Mouse (Mus musculus) frontal cortex, adult (tissue): ENCODE data around the gene Fbxw5.

Experiments used
- ATAC-seq: cut with Nextera tagmentation; 2 replicates; pipeline ENCODE4 v1.9.2; 2017; ENCODE audit warnings: mild to moderate bottlenecking, moderate library complexity, mixed read lengths; ENCODE audit not compliant: low TSS enrichment

The Fbxw5 gene

DNA sequence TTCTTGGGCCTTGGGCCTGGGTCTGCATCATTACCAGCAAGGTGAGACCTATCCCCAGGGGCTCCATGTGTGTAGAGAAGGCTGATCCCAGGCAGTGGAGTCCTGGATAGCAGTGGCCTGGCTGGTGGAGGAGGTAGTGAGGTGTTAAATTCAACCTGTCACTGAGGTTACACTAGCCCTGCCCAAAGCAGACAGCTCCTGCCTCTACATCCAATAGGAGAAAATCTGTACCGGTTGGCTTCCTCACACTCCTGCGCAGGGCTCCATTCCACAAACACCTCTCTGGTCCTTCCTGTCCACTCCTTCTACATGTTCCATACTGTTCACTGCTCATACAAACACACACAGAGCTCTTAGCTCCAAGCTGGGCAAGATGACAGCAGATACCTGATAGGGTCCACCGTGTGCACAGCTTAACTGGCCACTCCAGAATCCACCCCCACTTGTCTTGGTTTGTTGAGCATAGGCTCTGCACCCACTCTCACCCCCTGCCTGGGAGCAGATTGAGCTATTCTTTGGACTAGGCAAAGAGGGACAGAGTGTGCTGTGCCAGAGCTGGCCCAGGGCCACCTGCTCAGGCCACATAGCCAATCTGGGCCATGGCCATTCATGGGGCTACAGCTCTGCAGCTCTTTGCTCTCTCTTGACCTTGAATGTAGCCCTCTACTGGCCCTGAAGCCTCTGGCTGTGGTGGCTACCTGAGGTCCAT, 22.4 kb upstream of the Fbxw5 start:
- ATAC-seq = peak; percentile 56; the same call in 1 of the 2 replicates

DNA sequence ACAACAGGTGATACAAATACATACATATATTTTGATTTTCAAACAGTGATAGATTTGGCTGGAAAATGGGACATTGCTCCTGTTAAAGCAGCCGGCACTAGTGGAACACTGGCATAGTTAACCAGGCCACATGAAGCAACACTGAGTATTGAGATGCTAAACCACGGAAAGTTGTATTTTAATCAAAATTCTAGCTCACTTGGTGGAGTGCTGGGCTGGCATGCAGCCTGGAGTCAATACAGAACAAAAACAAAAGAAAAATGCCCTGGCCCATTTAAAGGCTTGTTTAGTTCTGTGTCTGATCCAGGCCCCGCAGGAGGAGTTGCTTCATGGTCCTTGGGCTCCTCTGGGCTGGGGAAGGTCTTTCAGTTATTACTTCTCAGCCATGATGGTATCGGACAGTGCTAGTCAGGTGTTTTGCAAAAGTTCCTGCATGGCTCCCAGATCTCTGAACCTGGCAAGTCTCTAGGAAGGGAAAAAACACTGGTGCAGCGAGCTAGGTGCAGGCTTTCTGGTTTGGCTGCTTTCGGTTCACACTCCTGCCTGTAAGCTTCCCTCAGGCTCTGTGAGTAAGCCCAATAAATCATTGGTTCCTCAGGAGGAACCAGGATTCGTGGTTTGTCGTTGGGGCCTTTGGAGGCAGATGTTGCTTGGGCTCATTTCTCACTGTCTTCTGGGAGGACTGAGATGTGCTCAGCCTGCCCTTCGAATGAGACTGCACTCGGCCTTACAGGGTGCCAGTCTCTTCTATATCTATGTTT, 20.8 kb upstream of the Fbxw5 start:
- 0 out of 2 replicates have a peak, but pooled peaks have one; percentile 7 for ATAC-seq

DNA sequence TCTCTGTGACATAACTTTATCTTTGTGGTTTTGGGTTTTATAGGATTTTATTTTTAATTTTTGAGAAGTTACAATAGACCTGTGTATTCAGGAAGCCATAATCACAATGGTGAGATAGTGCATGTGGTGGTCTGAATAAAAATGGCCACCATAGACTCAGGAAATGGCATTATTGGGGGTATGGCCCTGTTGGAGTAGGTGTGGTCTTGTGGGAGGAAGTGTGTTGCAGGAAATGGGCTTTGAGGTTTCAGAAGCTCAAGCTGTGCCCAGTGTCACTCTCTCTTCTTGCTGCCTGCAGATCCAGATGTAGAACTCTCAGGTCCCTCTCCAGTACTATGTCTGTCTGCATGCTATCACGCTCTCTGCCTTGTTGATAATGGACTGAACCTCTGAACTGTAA, 20.0 kb upstream of the Fbxw5 start:
- no peak for ATAC-seq

DNA sequence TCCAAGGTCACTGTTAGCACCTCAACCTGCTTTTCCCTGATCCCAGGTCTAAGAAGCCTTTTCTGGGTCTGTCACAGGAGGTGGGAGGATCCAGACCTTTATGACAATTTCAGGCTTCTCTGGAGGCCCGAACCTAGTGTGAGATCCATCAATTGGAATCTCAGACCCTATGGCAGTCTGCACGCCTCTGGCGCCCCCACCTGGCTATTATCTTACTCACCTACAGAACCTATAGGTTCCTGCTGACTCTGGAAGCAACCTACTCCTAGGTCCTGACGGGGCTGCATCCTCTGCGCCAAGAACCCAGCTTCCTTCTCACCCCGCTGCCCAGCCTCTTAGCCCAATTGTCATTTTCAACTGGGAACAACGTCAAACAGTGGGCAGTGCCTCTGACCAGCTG, 17.6 kb upstream of the Fbxw5 start:
- peak; percentile 45; the same call in 1 of the 2 replicates for ATAC-seq

DNA sequence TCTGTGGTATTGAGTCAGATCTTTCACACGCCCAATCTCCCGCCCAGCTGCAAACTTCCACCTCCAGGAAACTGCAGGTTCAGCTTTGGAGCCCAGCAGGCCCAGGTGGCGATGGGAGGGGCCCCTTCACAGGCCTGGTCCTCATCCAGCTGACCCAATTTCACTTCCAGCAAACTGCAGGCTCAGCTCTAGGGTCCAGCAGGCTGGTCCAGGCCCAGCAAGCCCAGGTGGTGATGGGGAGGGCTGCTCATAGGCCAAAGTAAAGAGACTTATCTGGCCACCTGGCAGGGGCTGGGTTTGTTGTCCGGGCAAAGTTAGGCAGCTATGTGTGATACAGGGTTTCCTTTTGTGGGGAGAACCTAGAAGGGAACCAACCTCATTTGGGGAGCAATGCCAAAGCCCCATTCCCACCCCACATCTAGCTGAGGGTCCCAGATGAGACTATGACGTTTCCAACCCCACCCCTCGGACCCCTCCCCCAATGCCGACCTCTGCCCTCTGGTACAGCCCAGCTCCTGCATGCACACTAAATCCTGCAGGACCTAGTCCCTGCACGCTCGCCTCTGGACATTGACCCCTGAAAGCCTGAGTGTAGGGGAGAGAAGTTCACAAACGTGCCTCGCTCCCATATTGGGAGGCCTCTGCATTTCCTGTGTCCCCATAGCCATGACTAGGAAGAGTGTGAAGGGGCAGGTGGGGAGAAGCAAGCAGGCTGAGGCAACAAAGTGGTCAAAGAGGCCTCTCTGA, 15.5 kb upstream of the Fbxw5 start:
- ATAC-seq = no peak

DNA sequence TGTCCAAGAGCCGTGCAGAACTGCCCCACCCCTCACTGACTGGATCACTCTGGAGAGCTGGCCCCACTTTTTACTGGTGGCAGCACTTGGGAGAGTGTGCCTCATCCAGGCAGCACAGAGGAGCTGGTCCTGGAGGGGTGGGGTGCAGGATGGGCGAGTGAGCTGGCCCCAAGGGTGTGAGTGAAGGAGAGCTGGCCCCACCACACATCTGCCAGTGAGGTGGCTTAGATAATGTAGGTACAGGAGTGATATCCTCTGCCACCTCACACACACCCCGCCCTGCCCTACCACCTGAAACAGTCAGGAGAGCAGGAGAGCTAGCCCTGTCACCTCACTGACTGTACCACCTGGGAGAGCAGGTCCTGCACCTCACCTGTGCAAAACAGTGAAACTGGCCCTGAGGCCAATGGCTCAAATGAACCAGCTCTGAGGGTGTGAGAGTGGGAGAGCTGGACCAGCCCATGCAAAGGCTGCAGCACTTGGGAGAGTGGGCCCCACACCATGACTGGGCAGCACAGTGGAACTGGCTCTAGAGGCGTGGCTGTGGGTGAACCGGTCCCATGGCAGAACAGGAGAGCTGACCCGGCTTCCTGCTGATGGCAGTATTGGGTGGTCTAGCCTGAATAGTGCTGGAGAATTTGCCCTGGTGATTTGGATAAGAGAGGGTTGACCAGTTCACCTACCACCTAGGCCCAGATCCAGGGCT, 12.4 kb upstream of the Fbxw5 start:
- ATAC-seq = no peak

DNA sequence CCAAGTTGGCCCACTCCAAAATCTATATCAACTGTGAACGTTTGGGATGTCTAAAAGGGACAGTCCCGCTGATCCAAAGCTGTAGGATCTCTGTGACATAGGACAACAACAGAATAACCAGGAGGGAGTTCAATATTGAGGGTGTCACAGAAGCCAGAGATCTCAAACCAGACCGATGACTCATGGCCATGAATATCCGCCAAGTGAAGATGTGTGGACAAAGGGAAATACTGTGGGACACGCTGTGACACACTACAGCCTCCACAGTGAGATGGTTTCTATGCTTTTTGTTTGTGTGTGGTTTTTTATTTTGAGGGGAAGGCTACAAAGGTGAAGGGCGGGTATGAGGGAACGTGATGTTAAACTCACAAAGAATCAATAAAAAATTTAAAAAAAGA, 11.9 kb upstream of the Fbxw5 start:
- ATAC-seq = no peak

DNA sequence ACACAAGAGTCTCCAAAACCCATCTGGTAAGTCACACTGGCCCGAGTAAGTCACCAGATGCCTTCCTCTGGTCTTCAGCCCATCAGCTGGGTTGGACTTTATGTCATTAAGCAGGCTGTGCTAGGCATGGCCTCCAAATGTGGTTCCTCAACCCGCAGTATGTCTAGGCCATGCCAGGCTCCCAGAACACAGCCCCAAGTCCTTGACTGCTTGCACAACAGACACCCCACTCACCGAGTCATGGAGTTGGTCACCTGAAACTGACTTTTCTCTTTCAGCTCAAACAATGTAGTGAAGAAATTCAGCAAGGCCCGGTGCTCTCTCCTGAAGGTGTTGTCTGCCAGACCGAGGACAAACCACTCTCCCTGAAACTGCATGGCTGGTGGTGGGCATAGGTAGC, 7.6 kb upstream of the Fbxw5 start:
- no peak for ATAC-seq

DNA sequence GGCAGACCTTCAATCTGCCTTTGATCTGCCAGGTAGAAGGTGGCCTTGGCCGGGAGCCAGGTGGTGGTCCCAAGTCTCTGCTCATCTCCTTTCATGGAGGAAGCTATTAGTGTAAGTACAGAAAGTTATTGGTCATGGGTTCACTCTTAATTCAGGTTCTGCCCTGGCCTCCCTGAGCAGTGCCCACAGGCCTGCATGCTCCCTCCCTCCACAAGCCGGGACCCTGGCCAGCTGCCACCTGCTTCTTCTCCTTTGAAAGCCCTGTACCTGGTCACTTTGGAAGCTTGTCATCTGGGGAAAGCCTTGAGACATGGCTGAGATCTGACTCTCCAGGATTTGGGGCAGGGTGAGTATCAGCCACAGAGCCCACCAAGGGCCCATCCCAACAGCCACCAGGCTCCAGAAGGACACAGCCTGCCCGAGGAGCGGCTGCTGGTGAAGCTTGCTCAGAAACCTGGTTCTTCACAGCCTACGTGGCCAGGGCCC, 7.0 kb upstream of the Fbxw5 start, which contains the start of gene Lcn12:
Lcn12 (minus strand) TSS at position 436 of the 486 bp plus-strand sequence.
- ATAC-seq = no peak

DNA sequence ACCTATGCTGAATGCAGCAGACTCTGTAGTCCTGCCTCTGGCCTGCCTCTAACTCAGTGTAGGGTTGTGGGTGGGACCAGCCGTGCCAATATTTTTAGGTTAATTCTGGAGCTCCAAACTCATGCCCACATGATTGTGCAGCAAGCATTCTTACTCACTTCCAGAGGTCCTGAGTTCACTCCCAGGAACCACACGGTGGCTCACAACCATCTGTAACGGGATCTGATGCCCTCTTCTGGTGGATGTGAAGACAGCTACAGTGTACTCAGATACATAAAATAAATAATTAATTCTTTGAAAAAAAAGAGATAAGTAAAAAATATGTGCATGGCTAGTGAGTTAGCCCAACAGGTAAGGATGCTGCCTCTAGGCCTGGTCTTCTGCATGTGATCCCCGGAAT, 4.1 kb upstream of the Fbxw5 start:
- no peak for ATAC-seq

DNA sequence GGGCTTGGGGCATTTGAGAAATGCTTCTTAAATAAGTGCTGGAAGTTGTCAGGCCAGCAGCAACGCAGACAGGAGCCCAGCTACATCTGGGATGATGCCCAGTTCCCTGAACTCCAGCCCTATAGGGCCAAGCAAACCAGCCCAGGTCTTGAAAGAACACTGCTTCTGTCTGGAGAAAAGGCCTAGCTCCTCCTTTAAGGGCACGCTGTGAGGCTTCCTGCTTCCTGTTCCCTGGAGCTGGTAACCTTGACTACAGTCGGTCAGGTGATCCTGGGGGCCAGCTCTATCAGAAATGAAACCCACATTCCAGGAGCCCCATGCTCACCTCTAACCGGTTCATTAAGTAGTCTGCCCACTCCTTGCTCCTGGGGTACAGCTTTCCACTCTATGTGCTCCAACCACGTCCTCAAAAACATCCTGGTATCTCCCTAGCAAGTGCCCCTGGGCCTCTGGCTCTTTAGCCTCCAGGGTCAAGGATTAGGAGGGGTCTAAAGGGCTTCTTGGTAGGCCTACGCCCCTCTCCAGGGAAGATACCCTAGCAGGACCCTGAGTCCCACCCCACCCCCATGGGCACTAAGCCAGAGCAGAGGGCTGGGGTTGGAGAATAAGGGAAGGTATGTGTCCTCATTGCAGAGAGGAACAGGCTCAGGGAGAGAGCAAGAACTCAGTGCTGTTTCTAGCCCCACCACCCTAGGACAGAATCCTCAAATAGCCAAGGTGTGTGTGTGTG, 2.5 kb upstream of the Fbxw5 start:
- no peak for ATAC-seq

DNA sequence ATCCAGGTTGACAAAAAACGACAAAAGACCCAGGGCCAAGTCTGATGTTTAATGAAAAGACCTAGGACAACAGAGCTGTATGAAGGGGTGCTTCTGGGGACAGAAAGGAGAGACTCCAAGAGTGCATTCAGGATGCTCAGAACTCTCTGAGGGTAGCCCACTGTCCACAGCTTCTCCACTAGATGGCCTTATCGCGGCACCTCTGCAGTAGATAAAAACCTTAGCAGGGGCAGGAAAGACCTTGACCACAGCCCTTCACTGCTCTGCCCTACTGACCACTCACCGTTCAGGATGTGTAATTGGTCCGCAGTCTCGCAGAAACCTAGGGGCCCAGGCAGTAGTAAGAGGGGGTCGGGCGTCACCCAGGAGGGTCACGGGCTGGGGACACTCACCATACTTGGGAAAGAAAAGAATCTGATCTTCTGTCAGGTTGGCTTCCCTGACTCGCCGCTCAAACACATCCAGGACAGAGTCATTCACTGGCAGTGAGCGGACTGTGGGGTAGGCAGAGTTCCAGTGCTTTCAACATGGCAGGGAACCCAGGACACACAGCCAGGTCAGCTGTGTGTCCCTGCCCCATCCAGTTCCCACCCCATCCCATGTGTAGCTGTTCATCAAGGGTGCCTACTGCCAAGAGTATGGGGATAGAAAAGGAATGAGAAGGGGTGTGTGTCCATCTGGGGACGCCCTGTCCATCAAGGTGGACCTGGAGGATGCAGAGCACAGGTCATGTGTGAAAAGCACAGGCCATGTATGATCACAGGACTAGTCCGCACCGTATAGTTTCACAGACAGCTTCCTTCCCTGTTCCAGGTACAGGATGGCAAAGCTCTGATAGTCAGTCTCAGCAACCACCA, 1.7 kb upstream of the Fbxw5 start:
- ATAC-seq = no peak

DNA sequence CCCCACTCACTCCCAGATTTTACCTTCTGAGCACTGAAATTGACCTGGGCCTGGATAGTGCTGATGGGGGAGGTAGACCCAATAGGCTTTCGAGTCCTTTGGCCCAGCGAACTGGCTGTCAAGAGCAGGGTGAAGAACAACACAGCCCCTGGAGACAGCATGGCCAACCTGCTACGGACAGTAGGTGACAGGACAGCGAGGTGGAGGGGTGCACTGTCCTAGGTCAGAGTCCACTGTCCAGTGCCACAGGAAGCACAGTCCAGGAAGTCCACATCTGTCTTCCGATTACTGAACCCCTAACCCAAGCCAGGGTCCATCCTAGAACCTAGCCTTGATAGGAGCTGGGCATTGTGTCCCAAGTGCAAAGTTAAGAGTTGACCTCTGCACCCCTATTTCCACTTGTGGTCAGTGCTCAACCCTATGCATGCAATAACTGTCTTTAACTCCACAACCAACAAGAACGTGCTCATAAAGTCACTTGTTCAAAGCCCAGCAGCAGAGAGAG, 427 bp upstream of the Fbxw5 start:
- ATAC-seq = no peak

DNA sequence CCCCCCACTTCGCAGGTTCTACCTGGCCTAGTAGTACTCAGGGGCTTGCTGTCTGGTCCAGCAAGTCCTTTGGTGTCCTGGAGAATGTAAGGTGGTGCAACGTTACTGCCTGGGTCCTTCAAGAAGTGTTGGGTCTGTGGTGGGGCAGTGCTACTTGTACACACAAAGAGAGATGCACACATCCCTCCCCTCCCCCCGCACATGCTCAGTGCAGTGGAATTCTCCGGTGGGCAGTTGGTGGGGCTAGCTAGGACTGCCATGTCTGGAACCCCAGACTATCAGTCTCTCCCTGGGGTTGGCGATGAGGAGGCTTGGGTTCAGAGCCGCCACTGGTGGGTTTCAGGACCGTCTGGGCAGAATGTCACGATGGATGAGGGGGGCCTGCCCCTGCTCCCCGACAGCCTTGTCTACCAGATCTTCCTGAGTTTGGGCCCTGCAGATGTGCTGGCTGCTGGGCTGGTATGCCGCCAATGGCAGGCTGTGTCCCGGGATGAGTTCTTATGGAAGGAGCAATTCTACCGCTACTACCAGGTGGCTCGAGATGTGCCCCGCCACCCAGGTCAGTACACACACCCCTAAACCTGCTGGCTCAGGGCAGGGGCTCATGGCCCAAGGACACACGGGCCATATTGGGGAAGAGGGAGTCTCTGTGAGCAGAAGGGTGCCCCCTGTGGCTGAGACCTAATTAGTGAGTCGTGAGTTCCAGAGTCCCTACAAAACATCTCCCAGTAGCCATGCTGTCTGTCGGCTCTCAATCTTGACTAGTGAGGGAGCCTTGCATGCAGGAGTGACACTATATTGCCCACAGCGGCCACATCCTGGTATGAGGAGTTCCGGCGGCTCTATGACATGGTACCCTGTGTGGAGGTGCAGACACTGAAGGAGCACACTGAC, 1.3 kb downstream of the Fbxw5 start, which contains the start of gene C8g:
C8g (minus strand) TSS at position 127 of the 894 bp plus-strand sequence.
- no peak for ATAC-seq

DNA sequence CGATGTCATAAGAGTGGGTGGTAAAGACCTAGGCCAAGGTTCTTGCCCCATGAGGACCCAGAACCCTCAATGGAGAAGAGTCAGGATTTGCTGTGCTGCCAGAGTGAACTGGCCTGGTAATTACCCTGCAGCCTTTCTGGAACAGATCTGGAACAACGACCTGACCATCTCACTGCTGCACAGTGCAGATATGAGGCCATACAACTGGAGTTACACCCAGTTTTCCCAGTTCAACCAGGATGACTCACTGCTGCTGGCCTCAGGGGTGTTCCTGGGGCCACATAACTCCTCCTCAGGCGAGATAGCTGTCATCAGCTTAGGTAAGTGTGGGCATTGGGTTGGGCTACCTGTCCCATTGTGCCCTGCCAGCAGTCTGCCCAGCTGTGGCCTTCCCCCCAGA, 2.2 kb downstream of the Fbxw5 start:
- no peak for ATAC-seq

DNA sequence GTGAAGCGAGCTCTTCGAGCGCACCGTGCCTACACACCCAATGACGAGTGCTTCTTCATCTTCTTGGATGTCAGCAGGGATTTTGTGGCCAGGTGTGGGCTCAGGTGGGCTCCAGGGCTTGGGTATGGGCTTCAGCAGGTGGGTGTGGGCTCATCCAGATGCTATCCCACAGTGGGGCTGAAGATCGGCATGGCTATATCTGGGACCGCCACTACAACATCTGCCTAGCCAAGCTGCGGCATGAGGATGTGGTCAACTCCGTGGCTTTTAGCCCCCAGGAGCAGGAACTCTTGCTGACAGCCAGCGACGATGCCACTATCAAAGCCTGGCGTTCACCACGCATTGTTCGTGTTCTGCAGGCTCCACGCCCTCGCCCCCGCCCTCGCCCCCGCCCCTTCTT, 4.0 kb downstream of the Fbxw5 start:
- no peak for ATAC-seq

DNA sequence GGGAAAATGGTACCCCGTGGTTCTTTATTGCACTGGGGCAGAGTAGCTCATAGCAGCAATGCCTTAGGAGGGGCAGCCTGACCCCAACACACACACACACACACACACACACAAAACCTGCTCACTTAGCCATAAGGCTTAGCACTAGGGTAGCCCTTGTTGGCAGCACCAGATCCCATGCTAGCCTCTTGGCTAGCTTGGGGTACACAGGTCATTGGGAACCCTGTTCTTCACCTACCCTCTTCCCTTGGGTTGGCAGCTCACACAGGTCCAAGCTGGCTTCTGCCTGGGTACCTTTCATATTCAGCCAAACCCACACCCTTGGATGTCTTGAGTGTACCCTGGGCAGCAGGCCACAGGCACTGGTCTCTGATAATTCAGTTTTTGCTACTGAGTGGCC, 4.5 kb downstream of the Fbxw5 start:
- ATAC-seq = no peak

DNA sequence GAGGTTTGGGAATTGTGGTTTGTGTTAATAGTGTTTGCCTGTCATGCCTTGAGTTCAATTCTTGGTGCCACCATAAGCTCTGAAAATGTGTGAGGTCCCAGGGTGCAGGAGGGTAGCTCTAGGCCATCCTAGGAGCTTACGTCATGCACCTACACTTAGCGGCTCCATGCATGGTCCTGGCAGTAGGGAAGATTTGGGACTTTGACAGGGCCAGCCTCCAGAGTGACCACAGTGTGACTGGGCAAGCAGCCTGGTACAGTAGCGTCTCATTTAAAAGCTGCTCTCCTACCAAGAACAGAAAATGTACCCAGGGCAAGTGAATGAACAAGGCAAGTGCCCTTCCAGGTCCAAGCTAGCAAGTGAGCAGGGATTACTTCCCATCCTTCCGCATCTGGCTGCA, 5.3 kb downstream of the Fbxw5 start:
- ATAC-seq = no peak

DNA sequence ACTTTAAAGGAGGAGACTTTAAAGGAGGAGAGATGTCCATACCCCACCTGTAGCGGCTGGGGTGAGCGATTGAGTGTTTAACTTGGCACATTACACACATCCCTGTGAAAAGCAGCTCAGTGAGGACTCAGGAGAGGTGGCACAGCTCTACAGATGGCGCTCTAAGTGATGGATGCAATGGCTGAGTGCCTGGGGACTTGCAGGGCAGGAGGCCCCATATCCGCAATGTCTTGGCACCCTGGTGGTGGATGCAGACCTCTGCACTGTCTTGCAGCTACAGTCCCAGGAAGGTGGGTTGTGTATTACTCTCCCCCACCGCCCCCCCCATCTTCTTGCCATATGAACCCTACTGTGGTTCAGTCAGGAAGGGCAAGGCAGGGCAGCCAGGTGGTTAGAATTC, 6.4 kb downstream of the Fbxw5 start:
- no peak; the same call in 1 of the 2 replicates for ATAC-seq
